Mouse (Mus musculus): Measurements from ENCODE around the gene Rimklb.

DNA sequence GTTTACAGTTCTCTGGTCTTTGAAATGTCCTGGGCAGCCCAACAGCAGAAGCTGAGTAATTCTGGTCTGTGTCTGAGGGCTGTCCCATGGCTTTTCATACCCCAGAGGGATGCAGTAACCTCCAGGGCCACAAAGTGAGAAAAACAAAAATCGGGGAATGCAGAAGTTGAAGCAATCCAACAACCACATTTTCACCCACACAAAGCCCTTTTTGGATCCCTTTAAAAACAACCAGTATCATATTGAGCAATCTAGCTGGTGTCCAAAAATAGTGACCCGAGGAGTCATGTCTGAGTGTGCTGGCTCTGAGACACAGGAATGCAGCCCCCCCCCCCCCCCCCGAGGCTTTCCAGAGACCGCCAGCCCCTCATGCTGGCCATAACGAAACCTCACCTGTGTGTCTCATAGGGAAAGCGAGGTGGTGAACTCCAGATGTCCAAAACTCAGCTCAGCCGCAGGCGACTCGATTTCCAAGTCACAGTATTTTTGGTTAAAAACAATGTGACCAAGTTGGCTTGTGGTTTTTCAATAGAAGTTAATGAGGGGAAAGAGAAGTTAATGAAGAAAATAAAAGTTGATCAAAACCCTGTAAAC, 46.8 kb upstream of the Rimklb start:
- no peak for TF ChIP-seq GATA1 (IDR thresholded peaks at IDR 0.05; ENCODE audit: borderline replicate concordance, low read length)
- TF ChIP-seq FLI1 (IDR thresholded peaks at IDR 0.05; ENCODE audit: low read length): no peak
